Mouse (Mus musculus): Measurements from ENCODE around the gene Cubn. TPM values are rescaled to one million over a fixed set of nuclear protein-coding genes. Genes with fewer than 3 reads are reported as not detected.

Gene Cubn
- total RNA-seq, 1 experiment from 2014 or later, result 0.41 TPM

GRCm38 (mm10) chr2:13352775-13353174 is 138.8 kb downstream of the Cubn start:
- DNase-seq, result no peak

DNA sequence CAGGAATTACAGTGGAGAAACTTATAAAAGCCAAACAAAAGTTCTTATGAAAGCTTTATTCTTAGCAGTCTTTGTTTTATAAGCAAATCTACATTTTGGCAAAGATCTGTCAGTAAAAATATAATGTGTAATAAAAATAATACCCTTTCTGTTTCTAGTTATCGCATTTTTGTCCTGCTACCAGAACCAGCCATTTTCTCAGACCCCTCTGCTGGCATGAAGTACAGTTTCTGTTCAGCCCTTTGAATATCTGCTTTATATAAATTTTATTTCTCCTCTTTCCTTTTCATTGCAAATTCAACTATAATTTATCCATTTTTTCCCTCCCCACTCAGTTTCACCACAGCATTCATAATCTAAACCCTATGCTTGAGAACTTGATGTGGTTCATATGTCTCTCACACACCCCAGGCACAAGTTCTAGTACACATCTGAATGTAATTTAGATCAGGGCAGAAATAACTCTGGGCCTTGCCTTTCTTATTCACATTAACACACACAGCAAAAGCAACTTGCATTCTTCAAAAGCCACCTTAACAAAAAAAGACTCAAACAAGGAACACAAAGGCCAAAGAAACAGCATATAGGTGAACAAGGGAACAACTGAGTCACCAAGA is 139.4 kb downstream of the Cubn start:
- DNase-seq, result no peak

DNA sequence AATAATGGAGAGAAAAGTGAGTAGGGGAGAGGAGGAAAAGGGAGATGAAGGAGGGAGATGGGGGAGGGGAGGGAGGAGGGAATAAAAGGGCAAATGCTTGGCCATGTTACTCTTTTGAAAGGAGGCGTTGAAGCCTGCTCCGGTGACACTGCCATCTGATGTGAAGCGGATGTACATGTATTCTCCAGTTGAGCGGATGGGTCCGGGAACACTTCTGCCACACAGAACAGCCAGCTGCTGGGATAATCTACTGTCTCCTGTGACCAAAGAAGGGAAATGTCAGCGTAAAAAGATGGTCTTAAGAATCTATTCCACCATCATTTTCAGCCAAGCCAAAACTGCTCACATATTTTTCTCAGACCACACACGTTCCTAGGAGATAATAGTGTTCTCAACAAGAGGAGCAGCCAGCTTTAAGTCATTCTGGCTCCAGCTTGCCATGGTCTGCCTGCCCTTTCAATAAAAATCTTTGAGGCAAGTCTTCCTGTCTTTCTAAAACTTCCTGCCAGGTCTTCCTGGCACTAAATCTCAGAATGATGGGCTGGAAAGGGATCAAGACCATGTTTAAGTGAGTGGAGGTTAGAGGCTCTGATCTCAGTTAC is 149.2 kb downstream of the Cubn start:
- no peak for DNase-seq

GRCm38 (mm10) chr2:13335446-13335845 is 156.2 kb downstream of the Cubn start:
- no peak for DNase-seq

GRCm38 (mm10) chr2:13329754-13330417 is 161.7 kb downstream of the Cubn start:
- DNase-seq, result no peak

DNA sequence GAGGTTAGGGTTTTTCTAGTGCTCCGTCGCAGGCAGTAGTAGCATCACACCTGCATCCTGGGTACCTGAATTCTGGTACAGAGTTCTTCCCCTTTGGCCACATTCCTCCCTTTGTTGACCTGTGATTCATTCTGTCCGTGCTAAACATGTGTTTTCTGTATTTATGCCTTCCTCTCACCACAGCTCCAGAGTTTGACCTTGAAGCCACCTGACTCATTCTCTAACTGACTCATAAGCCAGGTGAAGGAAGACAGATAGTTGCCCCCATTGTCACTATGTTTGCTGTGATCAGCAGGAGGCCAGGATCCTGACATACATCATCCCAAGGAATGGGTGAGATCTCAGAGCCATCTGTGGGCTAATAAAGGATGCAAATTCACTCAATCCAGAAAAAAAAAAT is 188.2 kb downstream of the Cubn start:
- no peak for DNase-seq

DNA sequence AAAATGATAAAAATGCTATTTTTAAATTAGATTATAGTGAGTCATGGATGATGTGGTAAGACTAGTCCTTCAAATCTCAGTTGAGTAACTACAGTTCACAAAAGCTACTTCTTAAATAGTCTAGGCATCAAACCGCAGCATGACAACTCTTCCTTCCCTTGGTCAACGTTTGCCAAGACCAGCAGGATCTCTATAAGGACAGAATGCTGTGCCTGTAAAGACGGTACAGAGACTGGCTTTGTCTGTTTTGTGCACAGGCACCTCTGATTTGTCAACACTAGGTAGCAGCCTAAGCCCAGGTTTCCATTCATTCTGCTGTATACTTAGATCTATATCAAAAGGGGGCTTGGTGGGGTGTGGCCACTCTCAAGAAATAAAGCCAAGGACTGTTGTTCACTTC is 192.6 kb downstream of the Cubn start:
- no peak for DNase-seq

GRCm38 (mm10) chr2:13297733-13298132 is 193.9 kb downstream of the Cubn start:
- no peak for DNase-seq

GRCm38 (mm10) chr2:13290661-13291060 is 201.0 kb downstream of the Cubn start:
- no peak for DNase-seq

GRCm38 (mm10) chr2:13290070-13290469 is 201.5 kb downstream of the Cubn start:
- no peak for DNase-seq

DNA sequence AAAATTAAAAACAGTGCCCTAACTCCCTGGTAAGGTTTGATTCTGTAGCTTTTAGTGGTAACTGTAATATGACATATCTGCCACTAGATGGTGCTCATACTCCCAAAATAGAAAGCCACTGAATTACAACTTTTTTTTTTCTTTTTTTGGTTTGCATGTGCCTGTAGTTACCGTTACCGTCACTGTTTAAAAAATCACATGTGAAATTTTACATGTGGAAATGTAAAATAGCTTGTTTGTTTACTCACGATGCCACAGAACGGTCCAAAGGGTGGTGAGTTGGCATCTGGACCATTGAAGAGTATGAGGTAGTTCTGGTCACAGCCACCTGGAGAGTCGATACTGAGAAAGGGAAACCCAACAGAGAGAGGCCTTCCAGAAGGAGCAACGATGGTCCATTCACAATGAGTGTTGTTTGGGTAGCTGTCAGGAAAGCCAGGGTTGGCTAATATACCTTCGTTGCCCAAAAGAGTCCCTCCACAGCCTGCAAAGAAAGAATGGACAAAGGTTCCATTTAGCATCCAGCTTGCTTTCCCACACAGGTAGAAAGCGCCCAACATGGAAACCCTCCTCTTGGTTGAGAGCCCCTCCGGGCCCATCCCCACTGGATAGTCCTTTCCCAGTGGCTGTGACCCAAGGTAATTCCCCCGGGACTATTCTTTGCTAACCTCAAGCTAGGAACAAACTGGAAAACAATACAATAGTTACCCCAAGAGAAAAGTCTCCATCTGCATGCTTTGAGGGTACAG is 213.3 kb downstream of the Cubn start:
- no peak for DNase-seq

DNA sequence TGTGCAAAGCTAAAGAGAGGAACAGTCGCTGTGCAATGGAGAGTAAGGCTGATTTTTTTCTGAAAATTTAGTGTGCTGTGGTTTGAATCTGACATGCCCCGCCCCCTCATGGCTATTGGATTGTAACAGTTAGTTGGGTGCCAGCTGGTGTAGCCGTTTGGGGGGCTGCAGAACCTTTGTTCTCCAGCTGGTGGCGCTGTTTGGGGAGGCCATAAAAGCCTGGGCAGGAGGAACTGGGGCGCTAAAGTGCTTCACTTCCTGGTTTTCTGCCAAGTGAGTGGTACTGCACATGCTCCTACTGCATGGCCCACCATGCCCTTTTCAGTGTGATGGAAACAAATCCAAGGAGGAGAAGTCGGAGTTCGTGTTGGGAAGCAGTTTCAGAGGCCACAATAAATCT is 215.7 kb downstream of the Cubn start:
- DNase-seq, result peak; percentile 13

GRCm38 (mm10) chr2:13271165-13271957 is 220.3 kb downstream of the Cubn start, which contains the start of gene Rsu1:
Rsu1 (minus strand) TSS chr2:13271415.
- peak; percentile 96 for DNase-seq

DNA sequence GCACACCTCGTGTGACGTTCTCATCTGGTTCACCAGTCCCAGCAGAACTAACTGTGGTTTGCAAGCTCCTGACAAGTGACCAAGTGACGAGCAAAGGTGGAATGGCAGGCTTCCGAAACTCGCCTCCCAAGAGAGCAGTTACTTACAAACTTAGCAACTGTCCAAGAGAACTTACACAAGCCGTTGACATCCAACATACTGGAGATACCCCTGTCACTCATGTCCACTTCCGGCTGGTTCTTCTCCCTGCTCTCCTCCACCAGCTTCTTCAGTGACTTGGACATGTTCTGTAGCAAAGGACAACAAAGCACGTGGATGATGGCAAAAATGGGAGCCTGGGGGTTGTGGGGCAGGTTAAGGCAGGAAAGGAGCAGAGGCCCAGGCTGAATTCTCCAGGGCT is 220.9 kb downstream of the Cubn start:
- DNase-seq, result no peak

- DNase-seq, result no peak
Observed at GRCm38 (mm10) chr2:13268681-13269293, 222.8 kb downstream of the Cubn start.

- DNase-seq, result no peak
Observed at GRCm38 (mm10) chr2:13264875-13265274, 226.7 kb downstream of the Cubn start.

- no peak for DNase-seq
Observed at GRCm38 (mm10) chr2:13263150-13263549, 228.5 kb downstream of the Cubn start.

GRCm38 (mm10) chr2:13258606-13259005 is 233.0 kb downstream of the Cubn start:
- DNase-seq, result no peak

- DNase-seq, result no peak
Observed at GRCm38 (mm10) chr2:13240711-13241110, 250.9 kb downstream of the Cubn start.

- peak; percentile 74 for DNase-seq
Observed at GRCm38 (mm10) chr2:13237140-13237901, 254.3 kb downstream of the Cubn start.

DNA sequence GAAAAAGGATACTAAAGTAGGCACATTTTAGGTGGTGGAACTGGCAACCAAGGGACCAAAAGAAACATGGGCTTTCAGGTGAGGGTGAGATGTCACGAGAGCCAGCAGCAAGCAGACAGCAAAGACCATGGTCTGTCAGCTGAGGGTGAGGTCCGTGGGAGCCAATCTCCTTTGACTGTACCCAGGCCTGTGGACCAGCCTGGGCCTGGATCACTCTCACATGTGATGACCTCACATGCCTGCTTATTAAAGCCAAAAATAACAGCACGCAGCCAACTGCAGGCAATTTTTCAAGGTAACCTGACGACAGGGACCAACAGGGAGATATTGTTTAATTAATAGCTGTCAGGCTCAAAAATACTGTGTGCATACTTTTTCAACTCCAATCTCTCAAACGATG is 255.9 kb downstream of the Cubn start:
- DNase-seq, result peak; percentile 68
